Mouse (Mus musculus): Measurements from ENCODE around the gene 2210016L21Rik. TPM values are rescaled to one million over a fixed set of nuclear protein-coding genes. Genes with fewer than 3 reads are reported as not detected.

The 2210016L21Rik gene
- 51.1 and 58.9 TPM in 2 replicates for polyA plus RNA-seq (2014; fragmentation: Nextera tagmentation; extraction: Ambion mirVana)

- 0 out of 2 replicates have a peak, but pooled peaks cover 4% of the 10 kb centered on the region for H3K9me3 ChIP-seq (ENCODE audit: control insufficient read depth, low read length)
- WGBS: 1% methylated on average over 39 of the region's 39 CpGs
- H3K36me3 ChIP-seq (ENCODE audit: control insufficient read depth, insufficient read depth, low read length): peaks cover 17% of the 10 kb centered on the region
- no peaks in the 10 kb centered on the region for H3K27me3 ChIP-seq (ENCODE audit: control insufficient read depth, insufficient read depth, low read length)
- H3K9ac ChIP-seq (ENCODE audit: low read depth, low read length): peak within 1 kb of the TSS; percentile 95
- H3K4me2 ChIP-seq (replicated peaks; ENCODE audit: low read depth, low read length): peak within 1 kb of the TSS; percentile 81
- peak; percentile 93 for ATAC-seq (ENCODE audit: low FRiP score, low TSS enrichment)
- peaks cover 5% of the 10 kb centered on the region for H3K4me1 ChIP-seq (ENCODE audit: control insufficient read depth, insufficient read depth, low read length)
- H3K4me3 ChIP-seq (ENCODE audit: low read length): peak within 1 kb of the TSS; percentile 93
- H3K27ac ChIP-seq (ENCODE audit: low read depth, low read length): peak within 1 kb of the TSS; percentile 78; the same call in 1 of the 2 replicates
Observed at GRCm38 (mm10) chr5:114942074-114942765, at the start of gene 2210016L21Rik. Gene 2210016L21Rik (plus strand): TSS chr5:114942158.

GRCm38 (mm10) chr5:114895542-114895941, 46.4 kb upstream of the 2210016L21Rik start:
- H3K4me2 ChIP-seq (replicated peaks; ENCODE audit: low read depth, low read length): no peak overlapping the region
- no peak overlapping the region for H3K4me3 ChIP-seq (ENCODE audit: low read length)
- H3K27ac ChIP-seq (ENCODE audit: low read depth, low read length): no peak overlapping the region
- peaks cover 11% of the 10 kb centered on the region for H3K4me1 ChIP-seq (ENCODE audit: control insufficient read depth, insufficient read depth, low read length)
- no peaks in the 10 kb centered on the region for H3K27me3 ChIP-seq (ENCODE audit: control insufficient read depth, insufficient read depth, low read length)
- no peak for ATAC-seq (ENCODE audit: low FRiP score, low TSS enrichment)
- H3K36me3 ChIP-seq (ENCODE audit: control insufficient read depth, insufficient read depth, low read length): no peaks in the 10 kb centered on the region
- H3K9me3 ChIP-seq (ENCODE audit: control insufficient read depth, low read length): no peaks in the 10 kb centered on the region
- WGBS: 80% methylated on average over 4 of the region's 4 CpGs
- H3K9ac ChIP-seq (ENCODE audit: low read depth, low read length): no peak overlapping the region

GRCm38 (mm10) chr5:114896688-114897373, 45.1 kb upstream of the 2210016L21Rik start, which contains the start of gene Oasl2:
Gene Oasl2 (plus strand): TSS chr5:114896936.
- H3K4me2 ChIP-seq (replicated peaks; ENCODE audit: low read depth, low read length): peak within 1 kb of the TSS; percentile 15
- no peaks in the 10 kb centered on the region for H3K36me3 ChIP-seq (ENCODE audit: control insufficient read depth, insufficient read depth, low read length)
- H3K27ac ChIP-seq (ENCODE audit: low read depth, low read length): no peak within 1 kb of the TSS
- peak within 1 kb of the TSS; percentile 8; the same call in 1 of the 2 replicates for H3K9ac ChIP-seq (ENCODE audit: low read depth, low read length)
- peaks cover 11% of the 10 kb centered on the region for H3K4me1 ChIP-seq (ENCODE audit: control insufficient read depth, insufficient read depth, low read length)
- ATAC-seq (ENCODE audit: low FRiP score, low TSS enrichment): no peak
- no peaks in the 10 kb centered on the region for H3K9me3 ChIP-seq (ENCODE audit: control insufficient read depth, low read length)
- no peak within 1 kb of the TSS; the same call in 1 of the 2 replicates for H3K4me3 ChIP-seq (ENCODE audit: low read length)
- no peaks in the 10 kb centered on the region for H3K27me3 ChIP-seq (ENCODE audit: control insufficient read depth, insufficient read depth, low read length)
- 64% methylated on average over 13 of the region's 13 CpGs for WGBS

GRCm38 (mm10) chr5:114897374-114897793, 44.6 kb upstream of the 2210016L21Rik start:
- WGBS: 13% methylated on average over 7 of the region's 7 CpGs
- Histone ChIP-seq H3K4me1 (ENCODE audit: control insufficient read depth, insufficient read depth, low read length) (peaks cover 11% of the 10 kb centered on the region), H3K9ac (ENCODE audit: low read depth, low read length) (peak overlapping the region; percentile 8; the same call in 1 of the 2 replicates), H3K9me3 (ENCODE audit: control insufficient read depth, low read length) (no peaks in the 10 kb centered on the region), H3K27me3 (ENCODE audit: control insufficient read depth, insufficient read depth, low read length) (no peaks in the 10 kb centered on the region), H3K27ac (ENCODE audit: low read depth, low read length) (no peak overlapping the region), H3K4me3 (ENCODE audit: low read length) (no peak overlapping the region; the same call in 1 of the 2 replicates), H3K4me2 (replicated peaks; ENCODE audit: low read depth, low read length) (peak overlapping the region; percentile 15), H3K36me3 (ENCODE audit: control insufficient read depth, insufficient read depth, low read length) (no peaks in the 10 kb centered on the region)
- ATAC-seq (ENCODE audit: low FRiP score, low TSS enrichment): no peak

DNA sequence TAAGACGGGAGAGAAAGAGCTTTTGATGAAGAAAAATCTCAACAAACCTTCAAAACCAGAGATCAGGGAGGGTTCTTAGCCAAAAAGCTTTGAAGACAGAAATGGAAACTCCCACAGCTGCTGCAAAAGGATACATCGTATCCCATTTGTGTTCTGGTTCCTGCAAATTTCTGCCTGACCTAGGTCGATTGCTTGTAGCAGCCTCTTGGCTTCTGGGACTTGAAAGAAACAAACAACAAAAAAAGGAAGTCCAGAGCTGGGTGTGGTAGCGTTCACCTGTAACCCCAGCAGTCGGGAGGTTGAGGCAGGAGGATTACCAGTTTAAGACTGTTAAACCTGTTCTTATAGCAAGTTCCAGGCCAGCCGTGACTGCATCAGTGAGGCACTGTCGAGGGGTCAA, 43.1 kb upstream of the 2210016L21Rik start:
- no peak overlapping the region for H3K9ac ChIP-seq (ENCODE audit: low read depth, low read length)
- H3K36me3 ChIP-seq (ENCODE audit: control insufficient read depth, insufficient read depth, low read length): no peaks in the 10 kb centered on the region
- H3K4me3 ChIP-seq (ENCODE audit: low read length): no peak overlapping the region
- H3K27ac ChIP-seq (ENCODE audit: low read depth, low read length): no peak overlapping the region
- H3K4me1 ChIP-seq (ENCODE audit: control insufficient read depth, insufficient read depth, low read length): peaks cover 11% of the 10 kb centered on the region
- 72% methylated on average over 7 of the region's 7 CpGs for WGBS
- no peaks in the 10 kb centered on the region for H3K27me3 ChIP-seq (ENCODE audit: control insufficient read depth, insufficient read depth, low read length)
- H3K9me3 ChIP-seq (ENCODE audit: control insufficient read depth, low read length): no peaks in the 10 kb centered on the region
- ATAC-seq (ENCODE audit: low FRiP score, low TSS enrichment): no peak
- no peak overlapping the region for H3K4me2 ChIP-seq (replicated peaks; ENCODE audit: low read depth, low read length)

- H3K27me3 ChIP-seq (ENCODE audit: control insufficient read depth, insufficient read depth, low read length): no peaks in the 10 kb centered on the region
- H3K4me3 ChIP-seq (ENCODE audit: low read length): no peak overlapping the region
- 61% methylated on average over 1 of the region's 1 CpGs for WGBS
- no peak overlapping the region for H3K9ac ChIP-seq (ENCODE audit: low read depth, low read length)
- H3K27ac ChIP-seq (ENCODE audit: low read depth, low read length): no peak overlapping the region
- peaks cover 3% of the 10 kb centered on the region; the same call in 1 of the 2 replicates for H3K9me3 ChIP-seq (ENCODE audit: control insufficient read depth, low read length)
- no peaks in the 10 kb centered on the region for H3K36me3 ChIP-seq (ENCODE audit: control insufficient read depth, insufficient read depth, low read length)
- ATAC-seq (ENCODE audit: low FRiP score, low TSS enrichment): no peak
- H3K4me1 ChIP-seq (ENCODE audit: control insufficient read depth, insufficient read depth, low read length): peaks cover 4% of the 10 kb centered on the region
- no peak overlapping the region for H3K4me2 ChIP-seq (replicated peaks; ENCODE audit: low read depth, low read length)
Observed at GRCm38 (mm10) chr5:114902413-114902812, 39.5 kb upstream of the 2210016L21Rik start.

GRCm38 (mm10) chr5:114908598-114909305, 33.2 kb upstream of the 2210016L21Rik start:
- no peak overlapping the region for H3K4me3 ChIP-seq (ENCODE audit: low read length)
- no peak for ATAC-seq (ENCODE audit: low FRiP score, low TSS enrichment)
- H3K27me3 ChIP-seq (ENCODE audit: control insufficient read depth, insufficient read depth, low read length): no peaks in the 10 kb centered on the region
- H3K9ac ChIP-seq (ENCODE audit: low read depth, low read length): no peak overlapping the region
- H3K27ac ChIP-seq (ENCODE audit: low read depth, low read length): no peak overlapping the region
- H3K36me3 ChIP-seq (ENCODE audit: control insufficient read depth, insufficient read depth, low read length): no peaks in the 10 kb centered on the region
- H3K9me3 ChIP-seq (ENCODE audit: control insufficient read depth, low read length): peaks cover 3% of the 10 kb centered on the region; the same call in 1 of the 2 replicates
- 50% methylated on average over 13 of the region's 13 CpGs for WGBS
- no peak overlapping the region for H3K4me2 ChIP-seq (replicated peaks; ENCODE audit: low read depth, low read length)
- no peaks in the 10 kb centered on the region for H3K4me1 ChIP-seq (ENCODE audit: control insufficient read depth, insufficient read depth, low read length)

- Histone ChIP-seq H3K4me1 (ENCODE audit: control insufficient read depth, insufficient read depth, low read length) (no peaks in the 10 kb centered on the region), H3K36me3 (ENCODE audit: control insufficient read depth, insufficient read depth, low read length) (no peaks in the 10 kb centered on the region), H3K27ac (ENCODE audit: low read depth, low read length) (no peak overlapping the region), H3K4me3 (ENCODE audit: low read length) (no peak overlapping the region), H3K9me3 (ENCODE audit: control insufficient read depth, low read length) (no peaks in the 10 kb centered on the region), H3K9ac (ENCODE audit: low read depth, low read length) (no peak overlapping the region), H3K4me2 (replicated peaks; ENCODE audit: low read depth, low read length) (no peak overlapping the region), H3K27me3 (ENCODE audit: control insufficient read depth, insufficient read depth, low read length) (no peaks in the 10 kb centered on the region)
- WGBS: 73% methylated on average over 4 of the region's 4 CpGs
- no peak for ATAC-seq (ENCODE audit: low FRiP score, low TSS enrichment)
Observed at GRCm38 (mm10) chr5:114913686-114914085, 28.3 kb upstream of the 2210016L21Rik start.
